Mouse (Mus musculus) embryonic fibroblast, embryonic 13.5 days (primary cell): ENCODE measurements around the gene Med11.

Experiments
- CTCF ChIP-seq: IDR thresholded peaks from 2 replicates; pipeline ENCODE4 v1.5.1; 2011; ENCODE audit warnings: mild to moderate bottlenecking, control low read depth, low read length, moderate library complexity, borderline replicate concordance; ENCODE audit not compliant: insufficient read depth
- POLR2A ChIP-seq: IDR thresholded peaks from 2 replicates; pipeline ENCODE4 v1.6.1; 2011; ENCODE audit warnings: low read depth, mild to moderate bottlenecking, control low read depth, low read length, moderate library complexity

DNA sequence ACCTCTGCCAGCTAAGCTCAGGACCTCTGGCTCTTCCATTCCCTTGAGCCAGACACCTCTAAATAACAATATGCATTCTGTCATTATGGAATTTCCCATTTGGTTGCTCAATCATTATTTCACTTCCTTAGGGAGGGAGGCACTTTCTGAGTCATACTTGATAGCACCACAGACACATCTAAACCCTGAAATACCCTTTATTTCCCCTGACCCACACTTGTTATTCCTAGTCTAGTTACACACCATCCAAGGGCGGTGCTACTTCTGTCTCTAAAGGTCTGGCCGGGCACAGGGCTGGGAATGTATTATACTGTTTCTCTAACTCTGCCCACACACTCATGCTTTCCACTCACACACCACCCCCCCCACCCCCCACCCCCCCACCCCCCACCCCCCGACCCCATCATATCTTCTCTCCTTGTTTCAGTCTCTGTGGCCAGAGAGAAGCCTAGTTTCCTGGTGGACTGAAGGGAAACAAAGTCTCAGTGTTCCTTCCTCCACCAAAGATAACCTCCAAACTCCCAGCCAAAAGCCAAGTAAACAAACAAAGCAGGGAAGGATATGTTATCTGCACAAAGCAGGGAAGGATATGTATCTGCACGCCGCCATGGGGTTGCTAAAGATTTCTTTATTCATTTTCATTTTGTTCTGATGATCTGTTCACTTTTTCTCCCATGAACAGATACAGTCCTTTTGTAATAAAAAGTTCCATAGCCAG, 16.3 kb downstream of the Med11 start:
- TF ChIP-seq POLR2A: no peak
- no peak for TF ChIP-seq CTCF
